Mouse (Mus musculus): ENCODE measurements around the gene Dnah2.

- TF ChIP-seq TAL1 (IDR thresholded peaks at IDR 0.05; ENCODE audit: low read length) (no peak), GATA1 (IDR thresholded peaks at IDR 0.05; ENCODE audit: low read length) (no peak)
Measured at GRCm38 (mm10) chr11:69580572-69581146, 31.7 kb upstream of the Dnah2 start.
